Mouse (Mus musculus) c-Kit-positive CD71-negative TER-119-negative erythroid progenitor cells, embryonic 14.5 days (primary cell): ENCODE results near the gene Clk4.
A peak's percentile ranks its signal among the peaks of the same experiment; 100 is the strongest.

Experiments
- DNase-seq: peaks from one replicate; pipeline ENCODE4 v3.0.0-alpha.2; 2013; ENCODE audit warnings: low read depth

Clk4 gene

GRCm38 (mm10) chr11:51261680-51262219, at the start of gene Clk4:
Gene Clk4, plus strand, starts transcription at chr11:51261730.
- DNase-seq, result no peak

- DNase-seq, result no peak
Measured at GRCm38 (mm10) chr11:51214021-51214420, 47.5 kb upstream of the Clk4 start.

GRCm38 (mm10) chr11:51219396-51219980, 42.0 kb upstream of the Clk4 start:
- DNase-seq, result no peak

DNA sequence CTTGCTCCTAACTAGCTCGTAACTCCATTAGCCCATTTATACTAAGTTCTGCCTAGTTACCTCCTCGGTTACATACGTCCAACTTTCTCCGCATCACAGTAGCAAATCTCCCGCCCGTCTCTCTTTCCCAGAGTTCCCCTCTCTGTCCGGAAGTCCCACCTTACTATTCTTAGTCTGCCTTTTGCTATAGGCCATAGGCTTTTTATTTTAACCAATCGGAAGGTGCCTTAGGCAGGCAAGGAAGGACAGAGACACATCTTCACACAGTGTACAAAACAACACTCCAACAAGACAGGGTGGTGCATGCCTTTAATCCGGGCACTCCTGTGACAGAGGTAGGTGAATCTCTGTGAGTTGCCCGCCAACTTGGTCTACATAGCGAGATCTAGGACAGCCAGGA, 41.2 kb upstream of the Clk4 start, which contains the start of gene Gm12569:
Gene Gm12569 (plus strand): TSS at position 166 of the 400 bp plus-strand sequence.
- DNase-seq, result no peak

DNA sequence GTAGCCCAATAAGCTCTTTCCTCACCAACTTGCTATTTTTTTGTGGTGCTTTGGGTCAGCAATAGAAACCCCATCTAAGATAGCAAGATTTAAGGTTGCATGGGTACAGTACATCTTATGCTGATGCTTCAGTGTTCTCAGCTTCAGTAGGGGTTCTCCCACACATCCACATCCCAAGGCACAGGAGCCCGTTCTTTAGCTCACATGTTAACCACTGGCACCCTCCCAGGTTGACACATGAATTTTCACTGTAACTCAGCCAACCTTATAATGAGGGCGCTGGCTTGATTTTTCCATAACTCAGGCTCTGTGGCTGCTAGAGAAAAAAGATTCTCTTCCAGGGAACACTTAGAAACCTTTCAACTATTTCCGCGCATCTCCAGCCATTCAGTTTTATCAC, 34.4 kb upstream of the Clk4 start:
- DNase-seq, result no peak

DNA sequence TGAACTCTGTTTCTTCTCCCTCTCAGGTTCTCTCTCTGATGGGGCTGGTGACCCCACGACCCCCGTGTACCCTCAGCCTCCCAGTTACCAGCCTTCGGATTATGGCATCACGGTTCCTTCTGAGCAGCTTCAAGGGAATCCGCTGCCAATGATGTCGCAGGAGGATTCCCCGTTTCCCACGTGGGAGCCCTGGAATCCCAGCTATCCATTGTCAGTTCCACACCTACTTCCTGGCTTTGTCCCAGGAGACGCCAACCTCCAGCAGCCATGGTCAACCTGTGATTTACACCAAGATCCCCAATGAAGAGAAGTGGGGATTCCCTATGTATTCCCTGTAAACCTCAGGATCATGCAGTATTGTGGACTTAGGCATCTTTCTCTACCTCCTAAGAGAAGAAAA, 26.9 kb upstream of the Clk4 start:
- DNase-seq, result no peak

DNA sequence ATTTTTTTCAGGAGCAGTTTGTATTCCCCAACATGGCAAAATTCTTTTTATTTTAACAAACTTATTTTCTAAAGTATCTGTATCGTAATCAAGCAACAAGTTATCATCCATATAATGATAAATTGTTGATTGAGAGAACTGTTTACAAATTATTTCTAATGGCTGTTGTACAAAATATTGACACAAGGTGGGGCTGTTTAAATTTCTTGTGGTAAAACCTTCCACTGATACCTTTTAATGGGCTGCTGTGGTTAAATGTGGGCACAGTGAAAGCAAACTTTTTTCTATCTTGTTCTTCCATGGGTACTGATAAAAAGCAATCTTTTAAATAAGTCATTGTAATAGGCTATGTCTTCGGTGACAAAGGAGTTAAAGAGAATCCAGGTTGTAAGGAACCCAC, 18.6 kb upstream of the Clk4 start:
- no peak for DNase-seq

GRCm38 (mm10) chr11:51257006-51257405, 4.5 kb upstream of the Clk4 start:
- no peak for DNase-seq

GRCm38 (mm10) chr11:51262342-51263285, 1.1 kb downstream of the Clk4 start, which contains the start of gene BC049762:
Gene BC049762, minus strand, starts transcription at chr11:51263046.
- DNase-seq, result peak; percentile 97

- DNase-seq, result no peak
Measured at GRCm38 (mm10) chr11:51263286-51263831, 1.8 kb downstream of the Clk4 start.

GRCm38 (mm10) chr11:51264352-51264751, 2.8 kb downstream of the Clk4 start:
- no peak for DNase-seq

GRCm38 (mm10) chr11:51265326-51265725, 3.8 kb downstream of the Clk4 start:
- no peak for DNase-seq

DNA sequence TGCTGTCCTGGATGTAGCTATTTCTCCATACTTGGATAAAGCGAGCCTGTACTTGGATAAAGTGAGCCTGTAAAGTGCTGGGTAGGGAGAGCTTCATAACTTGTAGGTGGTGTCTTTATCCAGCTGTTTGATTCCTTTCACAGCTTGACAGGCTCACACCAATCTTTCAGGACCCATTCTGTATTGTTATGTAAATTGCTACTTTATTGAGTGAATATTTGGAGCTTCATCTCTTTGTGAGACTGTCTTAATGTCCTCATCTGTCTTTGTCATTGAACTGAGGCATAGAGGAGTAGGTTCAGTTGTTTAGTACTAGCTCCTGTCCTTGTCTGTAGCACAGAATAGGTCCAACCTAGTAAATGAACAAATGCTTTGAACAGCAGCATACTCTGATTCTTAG, 12.9 kb downstream of the Clk4 start:
- DNase-seq, result no peak

DNA sequence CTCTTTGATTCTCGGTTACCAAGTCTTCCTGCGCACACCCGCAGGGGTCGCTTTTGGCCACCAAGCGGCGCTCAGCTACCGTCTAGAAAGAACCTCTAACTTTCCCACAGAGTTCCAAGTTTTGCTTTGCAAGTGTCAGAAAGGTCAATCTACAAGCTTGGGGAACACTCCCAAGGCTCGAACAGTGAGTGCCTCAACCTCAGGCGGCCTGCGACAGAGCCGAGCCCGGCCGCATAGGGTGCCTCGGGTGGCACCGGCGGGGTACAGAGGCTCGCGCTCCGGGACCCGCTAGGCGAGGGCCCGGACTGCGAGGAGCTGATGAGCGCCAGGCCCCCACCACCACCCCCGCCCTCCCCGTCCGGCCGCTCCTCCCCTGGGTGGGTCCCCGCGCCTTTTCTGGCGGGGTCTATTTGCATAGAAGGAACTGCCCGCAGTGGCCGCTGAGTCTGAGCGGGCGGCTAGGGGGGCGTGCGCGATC, 28.1 kb downstream of the Clk4 start, which contains the start of gene Col23a1:
Gene Col23a1 (plus strand): TSS at position 357 of the 478 bp plus-strand sequence.
- DNase-seq, result peak; percentile 57

GRCm38 (mm10) chr11:51290066-51290955, 28.8 kb downstream of the Clk4 start:
- no peak for DNase-seq

DNA sequence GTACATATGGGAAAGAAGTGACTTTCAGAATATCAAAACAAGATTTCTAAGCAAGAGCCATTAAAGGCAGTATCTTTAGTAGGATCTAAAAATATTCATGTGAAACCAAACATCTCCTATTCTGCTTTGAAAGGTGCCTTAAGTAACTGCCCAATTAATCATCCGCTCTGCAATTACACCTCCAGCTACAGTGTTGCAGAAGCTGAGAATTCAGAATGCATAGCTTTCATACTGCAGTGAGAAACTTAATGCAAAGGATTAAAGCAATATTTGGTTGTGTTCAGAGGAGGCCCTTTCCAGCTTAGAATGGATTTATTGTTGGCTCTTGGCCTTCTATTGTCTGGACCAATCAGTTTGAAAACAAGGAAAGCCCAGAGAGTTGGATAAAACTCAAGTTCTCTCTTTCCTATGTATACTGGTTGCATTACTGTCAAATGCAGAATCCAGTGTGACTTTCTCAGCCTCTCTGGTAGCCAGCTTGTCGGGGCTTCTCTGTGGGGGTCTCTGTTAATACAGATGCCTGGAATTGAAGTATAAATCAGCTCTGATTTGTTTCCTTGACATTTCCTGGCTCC, 32.5 kb downstream of the Clk4 start:
- no peak for DNase-seq

GRCm38 (mm10) chr11:51295742-51296141, 34.2 kb downstream of the Clk4 start:
- no peak for DNase-seq

DNA sequence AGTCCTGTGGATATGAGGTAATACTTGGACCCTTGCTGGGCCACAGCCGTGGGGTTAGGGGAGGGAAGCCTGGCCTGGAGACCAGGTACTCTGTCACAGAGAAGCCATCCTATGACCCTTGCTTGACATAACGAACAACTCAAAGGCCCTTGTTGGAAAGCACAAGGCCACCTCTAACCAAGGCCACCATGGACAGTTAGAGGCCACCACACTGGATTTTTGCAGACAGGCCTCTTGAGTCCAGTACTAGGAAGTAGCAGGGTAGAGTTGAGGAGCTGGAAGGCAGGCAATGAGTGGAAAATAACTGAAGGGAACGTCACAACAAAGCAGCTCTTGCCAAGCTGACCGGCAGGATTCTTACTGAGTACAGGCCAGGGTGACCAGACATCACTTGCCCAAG, 37.2 kb downstream of the Clk4 start:
- no peak for DNase-seq

DNA sequence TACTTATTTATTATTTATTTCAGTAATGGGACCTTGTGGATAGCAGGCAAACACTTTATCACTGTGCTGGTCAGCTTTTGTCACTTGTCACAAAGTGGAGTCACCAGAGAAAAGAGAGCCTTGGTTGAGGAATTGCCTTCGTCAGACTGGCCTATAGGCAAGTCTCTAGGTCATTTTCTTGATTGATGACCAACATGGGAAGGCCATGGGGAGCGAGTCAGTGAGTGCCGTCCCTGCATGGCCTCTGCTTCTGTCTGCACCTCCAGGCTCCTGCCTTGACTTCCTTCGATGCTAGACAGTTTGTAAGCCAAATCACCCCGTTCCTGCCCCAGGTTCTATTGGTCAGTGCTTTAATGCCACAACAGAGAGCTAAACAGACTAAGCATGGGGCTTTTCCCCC, 40.9 kb downstream of the Clk4 start:
- no peak for DNase-seq

DNA sequence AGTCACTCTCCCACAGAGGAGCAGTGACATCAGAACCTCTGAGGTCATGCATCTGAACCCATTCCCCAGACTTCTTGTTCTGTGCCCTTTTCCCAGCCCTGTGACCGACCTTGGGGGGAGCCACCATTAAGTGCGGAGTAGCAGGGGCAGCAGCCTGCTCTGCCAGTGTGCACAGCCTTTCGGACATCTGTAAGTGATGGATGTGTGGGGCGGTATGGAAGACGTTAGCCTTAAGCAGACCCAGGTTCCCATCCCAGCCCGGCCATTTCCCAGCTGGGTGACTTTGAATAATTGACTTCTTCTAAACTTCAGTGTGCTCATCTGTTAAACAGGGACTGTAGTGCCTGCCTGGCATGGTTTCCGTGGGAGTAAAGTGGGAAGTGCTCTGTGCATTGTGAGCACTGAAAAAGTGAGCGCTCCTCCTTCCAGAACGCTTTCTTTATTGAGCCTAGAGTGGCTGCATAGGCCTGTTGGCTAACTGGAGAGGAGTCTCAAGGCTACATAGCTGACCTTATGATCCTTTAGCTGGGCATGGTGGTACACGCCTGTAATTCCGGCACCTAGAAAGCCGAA, 42.5 kb downstream of the Clk4 start:
- no peak for DNase-seq

- DNase-seq, result no peak
Measured at GRCm38 (mm10) chr11:51308306-51308705, 46.8 kb downstream of the Clk4 start.
